Mouse (Mus musculus) stomach, embryonic 14.5 days (tissue): Measurements from ENCODE around the gene Gm10638. TPM values are rescaled to one million over a fixed set of nuclear protein-coding genes. Genes with fewer than 3 reads are reported as not detected.

Experiments
- ATAC-seq: fragments of 200-750 bp; cut with Nextera tagmentation; 2 replicates; pipeline ENCODE4 v1.8.0; 2017; ENCODE audit warnings: low read depth, moderate TSS enrichment; ENCODE audit not compliant: insufficient number of reproducible peaks, insufficient read depth, low FRiP score
- H3K27ac ChIP-seq: fragments of 300-500 bp; sonication (generic); 2 replicates; pipeline ENCODE4 v1.5.1; 2014; ENCODE audit warnings: mild to moderate bottlenecking, low read length, moderate library complexity, mixed read lengths
- H3K27me3 ChIP-seq: fragments of 300-500 bp; sonication (generic); 2 replicates; pipeline ENCODE4 v1.6.1; 2014; ENCODE audit warnings: low read length, control low read depth, mixed read lengths; ENCODE audit not compliant: control insufficient read depth, insufficient read depth
- H3K36me3 ChIP-seq: fragments of 300-500 bp; sonication (generic); 2 replicates; pipeline ENCODE4 v1.6.1; 2014; ENCODE audit warnings: mild to moderate bottlenecking, control low read depth, low read length, moderate library complexity, mixed read lengths; ENCODE audit not compliant: control insufficient read depth, insufficient read depth
- H3K4me1 ChIP-seq: fragments of 300-500 bp; sonication (generic); 2 replicates; pipeline ENCODE4 v1.6.1; 2014; ENCODE audit warnings: low read length, control low read depth, mixed read lengths; ENCODE audit not compliant: control insufficient read depth, insufficient read depth
- H3K4me2 ChIP-seq: fragments of 300-500 bp; sonication (generic); replicated peaks from 2 replicates; pipeline ENCODE4 v1.6.1; 2014; ENCODE audit warnings: low read depth, low read length, control low read depth
- H3K4me3 ChIP-seq: fragments of 300-500 bp; sonication (generic); 2 replicates; pipeline ENCODE4 v1.5.1; 2014; ENCODE audit warnings: low read depth, low read length, control low read depth
- H3K9ac ChIP-seq: fragments of 300-500 bp; sonication (generic); replicated peaks from 2 replicates; pipeline ENCODE4 v1.6.1; 2014; ENCODE audit warnings: low read depth, mild to moderate bottlenecking, control low read depth, low read length, moderate library complexity, mixed read lengths
- H3K9me3 ChIP-seq: fragments of 300-500 bp; sonication (generic); 2 replicates; pipeline ENCODE4 v1.6.1; 2016; ENCODE audit warnings: low read depth, low read length, control low read depth; ENCODE audit not compliant: control insufficient read depth
- WGBS: fragments of 180-500 bp; shearing (Covaris S2); extraction: QIAGEN DNeasy Blood & Tissue Kit; methylation state at CpG from one replicate; pipeline ENCODE4 v1.1.7; 2014; 5-methylcytosine and 5-hydroxymethylcytosine counted together
- polyA plus RNA-seq: library from polyadenylated mRNA; unstranded; fragments of >200 nt; fragmentation: Nextera tagmentation; extraction: Ambion mirVana; gene quantifications from 2 replicates; pipeline ENCODE4 v1.2.1, GENCODE M21; 2014

Gm10638 gene
- polyA plus RNA-seq: 3.7 and 3.9 TPM in 2 replicates

GRCm38 (mm10) chr8:86745221-86745934, at the start of gene Gm10638, which contains the start of gene Siah1a:
Gene Gm10638 (plus strand): TSS chr8:86745699.
Gene Siah1a (minus strand): TSS chr8:86745934.
- H3K36me3 ChIP-seq: no peaks in the 10 kb centered on the region
- peak within 1 kb of the TSS; percentile 69 for H3K4me3 ChIP-seq
- H3K4me2 ChIP-seq: peak within 1 kb of the TSS; percentile 74
- WGBS: 0% methylated on average over 28 of the region's 88 CpGs
- peaks cover 13% of the 10 kb centered on the region; the same call in 1 of the 2 replicates for H3K4me1 ChIP-seq
- H3K27me3 ChIP-seq: no peaks in the 10 kb centered on the region
- peak within 1 kb of the TSS; percentile 99 for H3K9ac ChIP-seq
- H3K27ac ChIP-seq: peak within 1 kb of the TSS; percentile 98
- peak; percentile 85 for ATAC-seq
- H3K9me3 ChIP-seq: no peaks in the 10 kb centered on the region

GRCm38 (mm10) chr8:86695703-86696102, 49.8 kb upstream of the Gm10638 start:
- no peak for ATAC-seq
- Histone ChIP-seq H3K4me1 (no peaks in the 10 kb centered on the region), H3K9ac (no peak overlapping the region), H3K4me3 (no peak overlapping the region), H3K4me2 (no peak overlapping the region), H3K27me3 (no peaks in the 10 kb centered on the region), H3K27ac (no peak overlapping the region), H3K9me3 (no peaks in the 10 kb centered on the region), H3K36me3 (no peaks in the 10 kb centered on the region)
- WGBS: 86% methylated on average over 2 of the region's 2 CpGs

- Histone ChIP-seq H3K27me3 (no peaks in the 10 kb centered on the region), H3K36me3 (no peaks in the 10 kb centered on the region), H3K4me2 (no peak overlapping the region), H3K27ac (no peak overlapping the region), H3K4me3 (no peak overlapping the region), H3K9me3 (no peaks in the 10 kb centered on the region), H3K4me1 (no peaks in the 10 kb centered on the region), H3K9ac (no peak overlapping the region)
- 75% methylated on average over 1 of the region's 1 CpGs for WGBS
- no peak for ATAC-seq
Observed at GRCm38 (mm10) chr8:86698811-86699421, 46.6 kb upstream of the Gm10638 start.

- Histone ChIP-seq H3K27me3 (no peaks in the 10 kb centered on the region), H3K9me3 (no peaks in the 10 kb centered on the region), H3K27ac (no peak overlapping the region), H3K4me2 (no peak overlapping the region), H3K4me1 (no peaks in the 10 kb centered on the region), H3K9ac (no peak overlapping the region), H3K36me3 (no peaks in the 10 kb centered on the region), H3K4me3 (no peak overlapping the region)
- WGBS: 88% methylated on average over 12 of the region's 12 CpGs
- no peak for ATAC-seq
Observed at GRCm38 (mm10) chr8:86699471-86699870, 46.0 kb upstream of the Gm10638 start.

GRCm38 (mm10) chr8:86702453-86702852, 43.0 kb upstream of the Gm10638 start:
- Histone ChIP-seq H3K4me2 (no peak overlapping the region), H3K4me1 (no peaks in the 10 kb centered on the region), H3K36me3 (no peaks in the 10 kb centered on the region), H3K9me3 (no peaks in the 10 kb centered on the region), H3K27ac (no peak overlapping the region), H3K27me3 (no peaks in the 10 kb centered on the region), H3K4me3 (no peak overlapping the region), H3K9ac (no peak overlapping the region)
- ATAC-seq: no peak
- WGBS: 74% methylated on average over 3 of the region's 3 CpGs

GRCm38 (mm10) chr8:86705317-86705716, 40.2 kb upstream of the Gm10638 start:
- no peak overlapping the region for H3K4me3 ChIP-seq
- no peaks in the 10 kb centered on the region for H3K9me3 ChIP-seq
- 81% methylated on average over 3 of the region's 3 CpGs for whole genome bisulfite sequencing
- no peak overlapping the region for H3K27ac ChIP-seq
- ATAC-seq: no peak
- H3K9ac ChIP-seq: no peak overlapping the region
- no peaks in the 10 kb centered on the region for H3K27me3 ChIP-seq
- no peak overlapping the region for H3K4me2 ChIP-seq
- H3K36me3 ChIP-seq: no peaks in the 10 kb centered on the region; the same call in 1 of the 2 replicates
- H3K4me1 ChIP-seq: no peaks in the 10 kb centered on the region

- H3K27ac ChIP-seq: no peak overlapping the region
- no peaks in the 10 kb centered on the region for H3K9me3 ChIP-seq
- no peaks in the 10 kb centered on the region; the same call in 1 of the 2 replicates for H3K36me3 ChIP-seq
- no peak overlapping the region for H3K4me3 ChIP-seq
- ATAC-seq: no peak
- no peak overlapping the region for H3K9ac ChIP-seq
- WGBS: 69% methylated on average over 5 of the region's 5 CpGs
- no peaks in the 10 kb centered on the region for H3K4me1 ChIP-seq
- no peaks in the 10 kb centered on the region for H3K27me3 ChIP-seq
- H3K4me2 ChIP-seq: no peak overlapping the region
Observed at GRCm38 (mm10) chr8:86706756-86707155, 38.7 kb upstream of the Gm10638 start.

GRCm38 (mm10) chr8:86707873-86708272, 37.6 kb upstream of the Gm10638 start:
- no peaks in the 10 kb centered on the region for H3K27me3 ChIP-seq
- H3K4me2 ChIP-seq: no peak overlapping the region
- no peaks in the 10 kb centered on the region for H3K4me1 ChIP-seq
- H3K4me3 ChIP-seq: no peak overlapping the region
- no peaks in the 10 kb centered on the region; the same call in 1 of the 2 replicates for H3K36me3 ChIP-seq
- H3K27ac ChIP-seq: no peak overlapping the region
- no peaks in the 10 kb centered on the region for H3K9me3 ChIP-seq
- 63% methylated on average over 4 of the region's 4 CpGs for WGBS
- H3K9ac ChIP-seq: no peak overlapping the region
- no peak for ATAC-seq
